Mouse (Mus musculus): ENCODE data around the gene St3gal6.
A peak's percentile ranks its signal among the peaks of the same experiment; 100 is the strongest.

DNA sequence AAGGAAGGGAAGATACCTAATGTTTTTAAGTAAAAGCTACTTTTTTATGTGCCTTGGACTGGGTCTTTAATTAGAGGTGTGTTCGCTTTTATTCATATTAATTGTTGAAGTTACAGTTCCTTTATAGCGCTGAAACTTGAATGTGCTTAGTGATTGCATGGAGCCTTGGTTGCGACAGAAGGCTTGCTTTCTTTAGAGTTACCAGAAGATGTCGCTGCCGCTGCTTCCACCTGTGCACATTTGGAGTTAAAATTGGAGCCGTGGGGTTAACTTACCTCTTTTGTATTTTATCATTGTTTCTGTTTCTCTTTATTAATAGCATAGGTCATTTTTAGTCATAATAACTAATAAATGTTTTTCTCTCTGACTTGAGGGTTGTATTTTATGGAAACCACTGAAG lies 79.3 kb downstream of the St3gal6 start:
- TF ChIP-seq EP300 (IDR thresholded peaks at IDR 0.05; ENCODE audit: low read depth) (no peak), CTCF (IDR thresholded peaks at IDR 0.05; ENCODE audit: low read depth) (peak; percentile 34)

All from heart, postnatal 0 days (tissue).